Mouse (Mus musculus) liver, embryonic 14.5 days (tissue): ENCODE data around the gene Napsa.

Experiments
- CTCF ChIP-seq: IDR thresholded peaks from 2 replicates; pipeline ENCODE4 v1.5.1; 2016; ENCODE audit warnings: antibody characterized with exemption, low read depth, control low read depth
- EP300 ChIP-seq: IDR thresholded peaks from 2 replicates; pipeline ENCODE4 v1.6.1; 2016; ENCODE audit warnings: antibody characterized with exemption, low read depth

GRCm38 (mm10) chr7:44530507-44530906, 41.7 kb upstream of the Napsa start:
- TF ChIP-seq CTCF (no peak), EP300 (no peak)
